ENCODE assay signal across 10 mouse cellular contexts in genomic region chr3:87408171-87408570, GRCm38 (mm10). TPM values are rescaled to one million over a fixed set of nuclear protein-coding genes. Genes with fewer than 3 reads are reported as not detected.
A peak's percentile ranks its signal among the peaks of the same experiment; 100 is the strongest.
DNase-seq lines count a peak whose midpoint lies in the region; ATAC-seq lines count a peak whose summit lies in the region.
"Had no signal": no experiment of that assay in that cellular context is flagged by ENCODE, and none has a peak within 500 bp of the region (broad histone marks: within the 10 kb centered on the region; RNA-seq: fewer than 3 reads in every experiment).

No protein-coding gene starts in this region.

- H3K4me1 ChIP-seq in hindbrain, embryonic 10.5 days (replicated peaks) = peaks cover 6% of the 10 kb centered on the region
- 0 out of 2 replicates have a peak, but pooled peaks cover 2% of the 10 kb centered on the region for H3K4me1 ChIP-seq in hindbrain, embryonic 12.5 days

- H3K27me3 ChIP-seq in hindbrain, embryonic 10.5 days (ENCODE audit: insufficient read depth, poor library complexity, severe bottlenecking) = no peaks in the 10 kb centered on the region
- no peaks in the 10 kb centered on the region for H3K27me3 ChIP-seq in hindbrain, embryonic 12.5 days

- H3K9me3 ChIP-seq in hindbrain, embryonic 10.5 days = no peaks in the 10 kb centered on the region
- H3K9me3 ChIP-seq in hindbrain, embryonic 12.5 days (replicated peaks) = no peaks in the 10 kb centered on the region

- intact Hi-C loops in left cerebral cortex, postnatal 36 days (cut with DNase I) = loop anchor here (5.0 kb wide), 1 partner anchor 86 kb away; no protein-coding TSS in a partner anchor

- no peak overlapping the region for H3K4me2 ChIP-seq in hindbrain, embryonic 12.5 days (replicated peaks)

- H3K27ac ChIP-seq in hindbrain, embryonic 10.5 days = no peak overlapping the region
- no peak overlapping the region for H3K27ac ChIP-seq in hindbrain, embryonic 12.5 days
- H3K27ac ChIP-seq: macrophage had no signal

- no peak for ATAC-seq in hindbrain, embryonic 12.5 days (ENCODE audit: low FRiP score)
- peak; percentile 82 for ATAC-seq in CD4-positive, CD25-positive, alpha-beta regulatory T cell, adult 4 months

- H3K4me3 ChIP-seq in hindbrain, embryonic 10.5 days = no peak overlapping the region
- no peak overlapping the region for H3K4me3 ChIP-seq in hindbrain, embryonic 12.5 days

- no peaks in the 10 kb centered on the region for H3K36me3 ChIP-seq in hindbrain, embryonic 10.5 days
- no peaks in the 10 kb centered on the region for H3K36me3 ChIP-seq in hindbrain, embryonic 12.5 days

- peak; percentile 14 for DNase-seq in hindbrain, embryonic 10.5 days (ENCODE audit: low spot score)
- DNase-seq in c-Kit-positive CD71-positive TER-119-positive erythroid progenitor cells, embryonic 14.5 days (ENCODE audit: low spot score) = peak; percentile 52
- DNase-seq in lung, postnatal 10 days = peak; percentile 44
- DNase-seq in thymus, postnatal 10 days (ENCODE audit: low spot score in 2 of 2) = peak; percentile 21 to 67
- DNase-seq in left cerebral cortex, postnatal 36 days (ENCODE audit: low spot score in 2 of 2) = no peak
- DNase-seq in layer of hippocampus, adult 8-10 months (ENCODE audit: low spot score in 2 of 2) = no peak

- 30% methylated on average over 4 of the region's 4 CpGs for WGBS in hindbrain, embryonic 10.5 days
- WGBS in hindbrain, embryonic 12.5 days = 32% methylated on average over 4 of the region's 4 CpGs

- no peak overlapping the region for H3K9ac ChIP-seq in hindbrain, embryonic 12.5 days

RNA-seq across cellular contexts. Expression of gene Fcrl5, which starts 27.4 kb away (rescaled TPM):
- not detected in 2 replicates for polyA plus RNA-seq in hindbrain, embryonic 10.5 days (2016; fragmentation: Nextera tagmentation; extraction: Ambion mirVana)
- not detected in 2 replicates for polyA plus RNA-seq in hindbrain, embryonic 12.5 days (2016; fragmentation: Nextera tagmentation; extraction: Ambion mirVana)
- not detected for polyA plus RNA-seq in CD4-positive, CD25-positive, alpha-beta regulatory T cell, adult 4 months (2017; shearing (Covaris generic))
- under 1 TPM in 1 of 2 experiments, not detected in 1; 0.15 TPM for total RNA-seq in left cerebral cortex, postnatal 36 days (2021)
- under 1 TPM in 1 of 4 experiments, not detected in 3; 0.16 TPM for total RNA-seq in layer of hippocampus, adult 8-10 months (2022)
- polyA plus RNA-seq: cortical plate, adult 2 months had no signal

RNA-seq across cellular contexts. Expression of gene Fcrl1, which starts 32.0 kb away (rescaled TPM):
- polyA plus RNA-seq in hindbrain, embryonic 10.5 days (2016; fragmentation: Nextera tagmentation; extraction: Ambion mirVana) = 0.14 TPM in 1 of 2 replicates, not detected in the other
- polyA plus RNA-seq in hindbrain, embryonic 12.5 days (2016; fragmentation: Nextera tagmentation; extraction: Ambion mirVana) = 0.15 TPM in 1 of 2 replicates, not detected in the other
- polyA plus RNA-seq in CD4-positive, CD25-positive, alpha-beta regulatory T cell, adult 4 months (2017; shearing (Covaris generic)) = 10 to 100 TPM; 46.0 to 62.3 TPM
- under 1 TPM; 0.36 to 0.59 TPM for total RNA-seq in left cerebral cortex, postnatal 36 days (2021)
- under 1 TPM in 3 of 4 experiments, not detected in 1; 0.25 to 0.86 (median 0.45) TPM for total RNA-seq in layer of hippocampus, adult 8-10 months (2022)

RNA-seq across cellular contexts. Expression of gene Cd5l, which starts 50.5 kb away (rescaled TPM):
- polyA plus RNA-seq in hindbrain, embryonic 10.5 days (2016; fragmentation: Nextera tagmentation; extraction: Ambion mirVana) = 0.07 and 0.21 TPM in 2 replicates
- polyA plus RNA-seq in hindbrain, embryonic 12.5 days (2016; fragmentation: Nextera tagmentation; extraction: Ambion mirVana) = 0.26 TPM in 1 of 2 replicates, not detected in the other
- polyA plus RNA-seq in CD4-positive, CD25-positive, alpha-beta regulatory T cell, adult 4 months (2017; shearing (Covaris generic)) = 1 to 10 TPM in 1 of 2 experiments, under 1 TPM in 1; 0.31 to 1.2 TPM
- total RNA-seq in left cerebral cortex, postnatal 36 days (2021) = not detected
- total RNA-seq in layer of hippocampus, adult 8-10 months (2022) = under 1 TPM in 1 of 4 experiments, not detected in 3; 0.25 TPM
- polyA plus RNA-seq: cortical plate, adult 2 months had no signal

Comparison
In these comparisons a context has a peak if more than half of its experiments do, and no peak if none do; other contexts are left out.
1. DNase-seq: peak in hindbrain, embryonic 10.5 days (single experiment), c-Kit-positive CD71-positive TER-119-positive erythroid progenitor cells, embryonic 14.5 days (single experiment), lung, postnatal 10 days (single experiment) and thymus, postnatal 10 days (2 of 2); none in left cerebral cortex, postnatal 36 days (0 of 2) and layer of hippocampus, adult 8-10 months (0 of 2).
2. RNA of gene Fcrl1, which starts 32.0 kb away (polyA plus RNA-seq): 46.0 to 62.3 TPM in CD4-positive, CD25-positive, alpha-beta regulatory T cell, adult 4 months; 0.15 TPM in hindbrain, embryonic 12.5 days and 0.14 TPM in hindbrain, embryonic 10.5 days; every median in the first group is over 10 times any median in the second.